Mouse (Mus musculus): ENCODE data around the gene Tenm4. TPM values are rescaled to one million over a fixed set of nuclear protein-coding genes. Genes with fewer than 3 reads are reported as not detected.

The Tenm4 gene
- polyA plus RNA-seq, 2 experiments: 12.7 to 37.4 TPM

DNA sequence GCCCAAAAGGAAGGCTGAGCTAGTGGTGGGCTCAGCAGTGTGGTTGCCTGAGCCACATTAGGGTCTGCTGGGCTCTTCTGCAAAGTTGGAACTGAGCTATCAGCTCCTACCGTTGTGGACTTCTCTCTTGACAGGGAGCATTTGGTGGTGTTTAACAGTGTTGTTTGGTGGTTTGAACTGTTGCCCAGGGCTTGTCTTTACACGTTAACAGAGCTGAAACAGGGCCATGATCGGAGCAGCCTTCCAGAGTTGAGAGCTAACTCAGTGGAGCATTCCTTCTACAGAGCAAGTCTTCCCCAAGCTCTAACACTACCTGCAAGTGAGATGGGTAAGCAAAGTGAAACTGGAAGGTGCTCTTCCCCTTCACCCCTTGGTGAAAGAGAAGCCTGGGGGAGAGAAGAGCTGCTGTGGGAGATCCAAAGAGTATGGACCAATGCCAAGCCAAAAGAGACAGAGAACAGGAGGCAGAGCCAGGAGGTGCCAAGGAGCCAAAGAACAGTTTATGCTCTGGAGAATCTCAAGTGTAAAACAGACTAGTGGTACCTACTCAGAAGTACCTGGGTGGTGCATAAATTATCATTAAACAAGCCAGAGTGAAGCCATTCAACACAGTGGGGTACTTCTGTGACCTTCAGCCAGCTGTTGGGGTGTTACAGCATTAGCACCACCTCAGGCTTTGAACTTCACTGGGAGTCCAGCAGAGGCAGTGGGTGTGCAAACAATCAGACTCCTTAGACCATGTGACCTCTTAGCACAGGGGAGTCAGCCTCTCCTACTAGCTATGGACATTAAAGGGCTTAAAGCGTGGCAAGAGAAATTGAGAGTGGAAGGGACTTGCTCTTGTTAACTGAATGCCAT, 71.5 kb downstream of the Tenm4 start:
- ATAC-seq (ENCODE audit: low FRiP score, low read depth) (no peak), DNase-seq (ENCODE audit: low spot score) (no peak)
- H3K4me3 ChIP-seq (replicated peaks; ENCODE audit: low read length): no peak overlapping the region
- 56% methylated on average over 4 of the region's 4 CpGs for WGBS
- H3K9ac ChIP-seq (ENCODE audit: low read depth, low read length, severe bottlenecking): no peak overlapping the region
- no peak overlapping the region for H3K4me2 ChIP-seq (replicated peaks; ENCODE audit: low read depth, low read length, severe bottlenecking)
- no peaks in the 10 kb centered on the region for H3K36me3 ChIP-seq (ENCODE audit: control insufficient read depth, insufficient read depth, low read length)
- H3K27me3 ChIP-seq (ENCODE audit: control insufficient read depth, insufficient read depth, low read length): no peaks in the 10 kb centered on the region
- no peak for TF ChIP-seq POLR2A (IDR thresholded peaks at IDR 0.05; ENCODE audit: borderline replicate concordance, extremely low read depth, insufficient read depth, insufficient read length)
- no peaks in the 10 kb centered on the region for H3K9me3 ChIP-seq (ENCODE audit: control insufficient read depth, low read length)
- H3K27ac ChIP-seq (replicated peaks; ENCODE audit: low read depth, low read length): no peak overlapping the region
- 0 out of 2 replicates have a peak, but pooled peaks cover 3% of the 10 kb centered on the region for H3K4me1 ChIP-seq (ENCODE audit: control insufficient read depth, insufficient read depth, low read length)

DNA sequence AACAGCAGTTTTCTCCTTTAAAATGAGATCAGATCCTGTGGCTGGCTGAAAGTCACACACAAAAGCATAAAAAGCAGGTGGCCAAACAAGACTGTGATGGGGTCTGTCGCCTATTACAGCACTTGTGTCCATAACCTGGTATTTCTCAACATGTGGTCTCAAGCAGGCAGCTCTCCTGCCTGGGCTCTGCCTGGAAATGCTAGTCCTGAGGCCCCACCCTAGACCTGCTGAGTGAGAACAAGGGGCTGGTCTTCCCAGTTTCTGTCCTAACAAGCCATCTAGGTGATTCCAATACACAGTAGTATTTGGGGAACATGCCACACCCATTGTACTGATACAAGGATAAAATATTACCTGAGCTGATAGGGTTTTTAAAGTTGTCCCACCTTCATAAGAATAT, 73.8 kb downstream of the Tenm4 start:
- H3K36me3 ChIP-seq (ENCODE audit: control insufficient read depth, insufficient read depth, low read length): no peaks in the 10 kb centered on the region
- no peaks in the 10 kb centered on the region for H3K27me3 ChIP-seq (ENCODE audit: control insufficient read depth, insufficient read depth, low read length)
- no peak overlapping the region for H3K27ac ChIP-seq (replicated peaks; ENCODE audit: low read depth, low read length)
- no peak for ATAC-seq (ENCODE audit: low FRiP score, low read depth)
- DNase-seq (ENCODE audit: low spot score): no peak
- WGBS: 38% methylated on average over 1 of the region's 1 CpGs
- no peak overlapping the region for H3K4me2 ChIP-seq (replicated peaks; ENCODE audit: low read depth, low read length, severe bottlenecking)
- no peak overlapping the region for H3K9ac ChIP-seq (ENCODE audit: low read depth, low read length, severe bottlenecking)
- 0 out of 2 replicates have a peak, but pooled peaks cover 3% of the 10 kb centered on the region for H3K4me1 ChIP-seq (ENCODE audit: control insufficient read depth, insufficient read depth, low read length)
- no peaks in the 10 kb centered on the region for H3K9me3 ChIP-seq (ENCODE audit: control insufficient read depth, low read length)
- TF ChIP-seq POLR2A (IDR thresholded peaks at IDR 0.05; ENCODE audit: borderline replicate concordance, extremely low read depth, insufficient read depth, insufficient read length): no peak
- no peak overlapping the region for H3K4me3 ChIP-seq (replicated peaks; ENCODE audit: low read length)

DNA sequence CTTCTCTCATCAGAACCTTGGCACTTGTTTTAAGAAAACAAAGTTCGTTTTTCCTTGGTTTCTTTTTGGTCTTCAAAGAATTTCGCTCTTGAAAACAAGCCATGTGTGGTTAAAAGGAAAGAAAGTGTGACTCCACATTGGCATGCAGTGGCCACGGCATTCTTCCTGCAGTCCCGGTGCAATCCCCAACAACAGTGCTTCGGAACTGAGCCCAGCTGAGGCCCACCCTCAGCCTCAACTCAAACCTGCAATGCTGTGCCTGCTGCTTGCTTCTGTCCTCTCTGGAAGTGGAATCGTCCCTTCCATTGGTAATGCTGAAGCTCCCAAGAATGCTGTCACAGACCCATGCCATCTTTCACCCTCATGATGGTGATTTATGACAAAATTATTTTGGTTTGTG, 88.6 kb downstream of the Tenm4 start:
- no peaks in the 10 kb centered on the region for H3K9me3 ChIP-seq (ENCODE audit: control insufficient read depth, low read length)
- no peaks in the 10 kb centered on the region for H3K27me3 ChIP-seq (ENCODE audit: control insufficient read depth, insufficient read depth, low read length)
- no peak overlapping the region for H3K9ac ChIP-seq (ENCODE audit: low read depth, low read length, severe bottlenecking)
- 77% methylated on average over 6 of the region's 6 CpGs for WGBS
- H3K4me2 ChIP-seq (replicated peaks; ENCODE audit: low read depth, low read length, severe bottlenecking): no peak overlapping the region
- H3K4me1 ChIP-seq (ENCODE audit: control insufficient read depth, insufficient read depth, low read length): no peaks in the 10 kb centered on the region
- ATAC-seq (ENCODE audit: low FRiP score, low read depth) (no peak), DNase-seq (ENCODE audit: low spot score) (no peak)
- no peaks in the 10 kb centered on the region for H3K36me3 ChIP-seq (ENCODE audit: control insufficient read depth, insufficient read depth, low read length)
- H3K27ac ChIP-seq (replicated peaks; ENCODE audit: low read depth, low read length): no peak overlapping the region
- no peak overlapping the region for H3K4me3 ChIP-seq (replicated peaks; ENCODE audit: low read length)
- no peak for TF ChIP-seq POLR2A (IDR thresholded peaks at IDR 0.05; ENCODE audit: borderline replicate concordance, extremely low read depth, insufficient read depth, insufficient read length)

- H3K4me1 ChIP-seq (ENCODE audit: control insufficient read depth, insufficient read depth, low read length): peaks cover 8% of the 10 kb centered on the region
- H3K36me3 ChIP-seq (ENCODE audit: control insufficient read depth, insufficient read depth, low read length): no peaks in the 10 kb centered on the region
- no peak for DNase-seq (ENCODE audit: low spot score)
- no peak overlapping the region for H3K27ac ChIP-seq (replicated peaks; ENCODE audit: low read depth, low read length)
- no peaks in the 10 kb centered on the region for H3K27me3 ChIP-seq (ENCODE audit: control insufficient read depth, insufficient read depth, low read length)
- H3K9ac ChIP-seq (ENCODE audit: low read depth, low read length, severe bottlenecking): no peak overlapping the region
- TF ChIP-seq POLR2A (IDR thresholded peaks at IDR 0.05; ENCODE audit: borderline replicate concordance, extremely low read depth, insufficient read depth, insufficient read length): no peak
- no peaks in the 10 kb centered on the region for H3K9me3 ChIP-seq (ENCODE audit: control insufficient read depth, low read length)
- no peak for ATAC-seq (ENCODE audit: low FRiP score, low read depth)
- no peak overlapping the region for H3K4me3 ChIP-seq (replicated peaks; ENCODE audit: low read length)
- H3K4me2 ChIP-seq (replicated peaks; ENCODE audit: low read depth, low read length, severe bottlenecking): no peak overlapping the region
Observed at GRCm38 (mm10) chr7:96262182-96262581, 91.1 kb downstream of the Tenm4 start.

- no peak overlapping the region for H3K4me2 ChIP-seq (replicated peaks; ENCODE audit: low read depth, low read length, severe bottlenecking)
- H3K27me3 ChIP-seq (ENCODE audit: control insufficient read depth, insufficient read depth, low read length): no peaks in the 10 kb centered on the region
- H3K36me3 ChIP-seq (ENCODE audit: control insufficient read depth, insufficient read depth, low read length): no peaks in the 10 kb centered on the region
- H3K4me1 ChIP-seq (ENCODE audit: control insufficient read depth, insufficient read depth, low read length): peaks cover 8% of the 10 kb centered on the region
- no peak overlapping the region for H3K27ac ChIP-seq (replicated peaks; ENCODE audit: low read depth, low read length)
- no peak; the same call in 1 of the 2 replicates for ATAC-seq (ENCODE audit: low FRiP score, low read depth)
- peak; percentile 42 for DNase-seq (ENCODE audit: low spot score)
- no peak for TF ChIP-seq POLR2A (IDR thresholded peaks at IDR 0.05; ENCODE audit: borderline replicate concordance, extremely low read depth, insufficient read depth, insufficient read length)
- H3K9ac ChIP-seq (ENCODE audit: low read depth, low read length, severe bottlenecking): no peak overlapping the region
- no peaks in the 10 kb centered on the region for H3K9me3 ChIP-seq (ENCODE audit: control insufficient read depth, low read length)
- H3K4me3 ChIP-seq (replicated peaks; ENCODE audit: low read length): no peak overlapping the region
- 25% methylated on average over 1 of the region's 1 CpGs for WGBS
Observed at GRCm38 (mm10) chr7:96265941-96266340, 94.9 kb downstream of the Tenm4 start.

Measured in limb, embryonic 14.5 days (tissue).